Mouse (Mus musculus) lung, postnatal 36 days (tissue): ENCODE measurements at regions not wholly inside any gene's neighbourhood (a gene's known extent, or its start where the extent isn't known, plus 50 kb on each side); places are given as distances from the start of the nearest gene placed in this dataset.

Experiments
- DNase-seq: peaks from one replicate; pipeline ENCODE4 v3.0.0; 2022; ENCODE audit warnings: mixed read lengths

- DNase-seq = peak; percentile 71
These were observed 51.0 kb upstream of the Zfp873 start for GRCm38 (mm10) chr10:81996742-81997536.
